Mouse (Mus musculus): Measurements from ENCODE around the gene Slc30a5.

- no peak for TF ChIP-seq CTCF (IDR thresholded peaks at IDR 0.05; ENCODE audit: insufficient read depth, low read depth, low read length)
- TF ChIP-seq POLR2A (IDR thresholded peaks at IDR 0.05; ENCODE audit: insufficient read depth, low read depth, low read length), result no peak
These were observed 80.2 kb downstream of the Slc30a5 start for GRCm38 (mm10) chr13:100753011-100753410.
